Mouse (Mus musculus): ENCODE measurements around the gene Bag3.

Bag3 gene

DNA sequence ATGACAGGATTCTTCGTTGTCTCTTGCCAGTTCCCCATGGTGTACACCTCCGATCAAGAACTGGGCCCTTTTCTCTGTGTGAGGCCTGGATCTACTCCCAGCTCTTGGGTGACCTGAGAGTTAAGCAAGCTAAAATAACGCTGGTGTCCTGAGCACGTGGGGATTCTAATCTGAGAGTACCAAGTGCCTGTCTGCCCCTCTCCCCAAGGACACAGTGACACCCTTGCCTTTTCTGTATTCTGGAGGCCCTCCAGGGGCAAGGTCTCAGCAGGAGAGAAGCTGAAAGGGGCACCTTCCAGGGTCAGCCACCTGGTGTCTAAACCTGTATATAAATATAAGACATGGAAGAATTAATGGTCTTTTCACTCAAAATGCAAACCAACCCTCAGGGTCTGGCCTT, 14.3 kb downstream of the Bag3 start:
- no peak for DNase-seq (ENCODE audit: low spot score)

DNA sequence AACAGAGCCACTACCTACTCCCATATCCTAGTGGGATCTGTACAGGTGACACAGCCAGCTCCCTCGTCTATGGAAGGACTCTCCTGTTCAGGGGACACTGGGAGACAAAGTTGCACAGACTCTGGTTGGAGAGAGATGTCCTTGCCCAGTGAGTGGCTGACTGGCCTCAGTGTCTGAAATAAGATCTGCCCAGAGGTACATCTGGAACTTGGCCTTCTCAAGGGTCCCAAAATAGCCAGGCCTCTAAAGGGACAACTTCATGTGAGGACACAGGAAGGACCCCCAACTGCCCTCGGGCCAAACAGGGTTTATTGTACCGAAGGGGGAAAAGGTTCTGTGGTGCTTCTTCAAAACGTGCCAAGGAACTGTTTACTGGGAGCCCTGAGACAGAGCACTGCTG, 14.8 kb downstream of the Bag3 start:
- DNase-seq (ENCODE audit: low spot score): no peak

DNA sequence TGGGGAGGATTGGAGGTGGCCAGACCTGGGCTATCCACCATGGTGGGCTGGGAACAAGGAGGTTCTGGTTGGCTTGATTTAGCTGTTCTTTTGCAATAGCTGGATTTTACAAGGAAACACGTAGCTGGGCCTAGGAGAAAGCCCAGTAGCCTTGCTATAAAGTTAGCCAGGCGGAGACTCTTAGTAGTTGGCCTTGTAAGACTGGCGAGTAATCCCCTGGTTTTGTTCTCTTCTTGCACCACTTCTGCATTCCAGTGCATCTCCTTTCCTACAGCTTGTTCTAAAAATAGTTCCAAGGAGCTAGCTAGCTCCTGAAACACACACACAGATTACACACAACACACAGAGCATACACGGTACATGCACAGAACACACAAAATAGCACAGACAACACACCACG, 15.4 kb downstream of the Bag3 start:
- no peak for DNase-seq (ENCODE audit: low spot score)

DNA sequence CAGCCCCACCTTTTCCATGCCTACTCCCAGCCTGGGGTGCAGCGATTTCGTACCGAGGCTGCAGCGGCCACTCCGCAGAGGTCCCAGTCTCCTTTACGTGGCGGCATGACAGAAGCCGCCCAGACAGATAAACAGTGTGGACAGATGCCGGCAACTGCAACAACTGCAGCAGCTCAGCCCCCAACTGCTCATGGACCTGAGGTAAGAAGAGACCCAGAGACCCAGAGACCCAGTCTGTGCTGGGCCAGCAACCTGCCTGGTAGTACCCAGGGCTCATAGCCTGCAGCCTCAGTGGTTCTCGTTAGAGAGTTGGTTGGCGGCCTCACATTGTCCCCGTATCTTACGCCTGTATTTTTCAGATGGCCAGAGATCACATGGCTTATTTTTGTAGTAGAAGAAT, 16.7 kb downstream of the Bag3 start:
- no peak for DNase-seq (ENCODE audit: low spot score)

DNA sequence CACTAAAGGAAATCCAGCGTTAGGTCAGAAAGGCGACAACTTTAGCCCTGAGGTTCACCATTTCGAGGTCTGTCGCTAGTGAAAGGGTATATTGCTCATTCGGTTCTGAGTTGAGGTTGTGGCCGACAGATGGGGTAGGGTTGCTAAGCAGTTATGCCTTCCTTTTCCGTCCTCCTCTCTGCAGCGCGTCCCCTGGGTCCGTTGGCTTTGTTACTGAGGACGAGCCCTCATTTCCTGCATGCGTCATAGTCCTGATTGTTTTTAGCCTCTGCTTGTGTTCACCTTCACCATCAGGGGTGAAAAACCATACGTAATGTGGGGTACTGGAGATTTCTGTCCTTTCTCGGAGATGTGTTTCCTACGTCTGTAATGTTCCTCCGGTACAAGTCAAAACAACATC, 17.3 kb downstream of the Bag3 start:
- no peak for DNase-seq (ENCODE audit: low spot score)

DNA sequence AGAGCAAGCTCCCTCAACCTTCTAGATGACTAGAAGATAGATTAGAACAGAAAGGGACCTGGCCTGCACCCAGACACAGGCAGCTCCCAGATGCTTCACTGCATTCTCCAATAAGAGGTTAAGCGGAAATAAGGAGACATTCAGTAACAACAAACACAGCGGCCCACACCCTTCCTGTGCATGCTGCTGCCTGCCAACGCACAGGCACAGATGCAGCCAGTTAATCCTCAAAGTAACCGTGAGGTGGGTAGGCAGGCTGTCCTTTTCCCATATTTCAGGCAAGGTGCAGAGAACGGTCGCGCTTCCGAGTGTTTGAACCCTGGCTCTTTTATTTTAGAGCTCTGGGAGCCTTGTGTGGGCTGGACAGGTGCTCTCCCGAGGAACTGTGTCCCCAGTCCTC, 17.8 kb downstream of the Bag3 start:
- DNase-seq (ENCODE audit: low spot score): no peak

DNA sequence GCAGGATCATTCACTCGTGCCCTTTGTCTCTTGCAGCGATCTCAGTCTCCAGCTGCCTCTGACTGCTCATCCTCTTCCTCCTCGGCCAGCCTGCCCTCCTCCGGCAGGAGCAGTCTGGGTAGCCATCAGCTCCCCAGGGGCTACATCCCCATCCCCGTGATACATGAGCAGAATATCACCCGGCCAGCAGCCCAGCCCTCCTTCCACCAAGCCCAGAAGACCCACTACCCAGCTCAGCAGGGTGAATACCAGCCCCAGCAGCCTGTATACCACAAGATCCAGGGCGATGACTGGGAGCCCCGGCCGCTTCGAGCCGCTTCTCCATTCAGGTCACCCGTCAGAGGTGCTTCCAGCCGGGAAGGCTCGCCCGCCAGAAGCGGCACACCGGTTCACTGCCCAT, 18.4 kb downstream of the Bag3 start:
- DNase-seq (ENCODE audit: low spot score): no peak

DNA sequence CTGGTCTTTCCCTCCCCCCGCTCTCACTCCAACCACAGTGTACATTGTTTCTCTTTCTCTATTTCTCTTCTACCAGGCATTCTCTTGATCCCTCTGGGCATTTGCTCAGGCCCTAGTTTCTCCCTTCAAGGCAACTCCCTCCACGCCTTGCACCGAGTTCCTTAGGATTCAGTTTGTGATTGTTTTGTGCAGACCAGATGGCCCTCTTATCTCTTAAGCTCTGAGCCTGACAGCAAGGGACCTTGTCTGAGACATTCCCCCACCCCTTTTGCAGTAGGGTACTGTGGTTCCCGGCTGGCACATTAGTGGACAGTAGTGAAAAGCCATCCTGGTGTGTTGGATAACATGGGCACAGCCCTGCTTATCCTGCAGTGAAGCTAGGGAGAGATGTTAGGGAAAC, 19.1 kb downstream of the Bag3 start:
- no peak for DNase-seq (ENCODE audit: low spot score)

DNA sequence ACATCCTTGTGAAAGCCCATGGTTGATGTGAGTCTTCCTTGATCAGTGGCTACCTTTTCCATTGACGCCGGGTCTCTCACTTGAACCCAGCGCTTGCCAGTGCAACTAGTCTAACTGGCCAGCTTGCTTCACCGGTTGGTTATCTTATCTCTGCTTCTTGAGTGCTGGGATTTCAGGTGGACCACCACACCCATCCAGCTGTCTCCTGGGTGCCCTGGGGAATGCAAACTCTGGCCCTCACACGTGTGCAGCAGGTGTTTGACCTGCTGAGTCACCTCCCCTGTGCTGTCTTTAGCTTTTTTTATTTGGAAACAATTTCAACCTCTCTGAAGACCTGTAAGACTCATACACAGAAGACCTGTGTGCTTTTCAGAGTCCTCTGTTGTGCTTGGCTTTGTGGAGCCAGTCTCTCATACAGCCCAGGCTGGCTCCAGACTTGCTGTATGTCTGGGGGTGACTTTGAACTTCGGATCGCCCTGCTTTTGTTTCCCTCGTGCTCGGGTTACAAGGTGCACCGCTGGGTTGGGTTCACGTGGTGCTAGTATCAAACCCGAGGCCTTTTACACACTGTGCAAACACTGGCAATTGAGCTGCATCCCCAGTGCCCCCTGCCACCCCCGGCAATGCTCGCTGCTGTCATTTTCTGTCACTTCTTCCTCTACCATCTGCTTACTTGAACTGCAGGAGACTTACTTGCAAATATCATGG, 19.9 kb downstream of the Bag3 start:
- no peak for DNase-seq (ENCODE audit: low spot score)

DNA sequence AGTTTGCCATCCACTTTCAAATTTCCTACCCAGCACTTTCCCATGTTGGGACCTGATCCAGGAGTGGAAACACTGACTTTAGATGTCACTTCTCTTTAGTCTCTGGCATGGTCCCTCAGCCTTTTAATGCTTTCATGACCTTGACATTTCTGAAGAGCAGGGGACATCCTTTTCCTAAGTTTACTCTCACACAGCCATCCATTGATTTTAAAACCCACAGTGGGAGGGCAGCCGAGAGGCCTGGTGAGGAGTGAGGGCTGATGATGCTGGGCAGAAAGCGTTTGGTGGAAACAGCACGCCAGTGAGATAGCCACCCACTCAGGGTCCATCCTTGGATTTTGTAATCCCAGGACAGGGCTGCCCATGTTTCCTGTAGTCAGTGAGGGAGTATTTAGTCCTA, 20.5 kb downstream of the Bag3 start:
- no peak for DNase-seq (ENCODE audit: low spot score)

DNA sequence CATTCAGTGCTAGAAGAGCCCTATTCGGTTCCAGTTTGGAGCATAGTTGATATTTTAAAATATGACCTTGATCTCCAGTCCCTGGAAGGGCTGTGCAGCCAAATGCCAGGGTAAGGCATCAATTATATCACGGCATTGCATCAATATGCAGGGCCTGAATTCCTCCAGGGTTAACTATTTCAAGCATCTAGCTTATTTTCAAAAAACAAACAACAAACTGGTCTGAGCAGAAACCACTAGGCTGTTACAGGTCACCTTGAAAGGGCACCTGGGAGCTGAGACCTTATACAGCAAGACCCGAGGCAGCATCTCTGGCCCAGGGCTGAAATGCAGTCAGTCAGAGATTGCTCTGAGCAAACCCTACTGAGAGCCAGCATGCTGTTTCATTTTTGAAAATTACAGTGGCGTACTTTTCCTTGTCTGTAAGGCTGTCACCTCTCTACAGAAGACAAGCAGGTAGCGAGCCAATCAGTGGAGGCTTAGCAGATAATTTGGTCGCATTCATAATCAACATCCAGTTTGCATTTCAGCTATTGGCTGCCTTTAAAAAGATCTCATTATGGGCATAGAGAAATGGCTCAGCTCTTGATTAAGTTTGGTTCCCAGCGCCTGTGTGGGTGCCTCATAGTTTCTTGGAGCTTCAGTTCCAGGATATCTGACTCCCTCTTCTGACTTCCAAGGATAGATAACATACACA, 21.3 kb downstream of the Bag3 start:
- DNase-seq (ENCODE audit: low spot score): no peak

DNA sequence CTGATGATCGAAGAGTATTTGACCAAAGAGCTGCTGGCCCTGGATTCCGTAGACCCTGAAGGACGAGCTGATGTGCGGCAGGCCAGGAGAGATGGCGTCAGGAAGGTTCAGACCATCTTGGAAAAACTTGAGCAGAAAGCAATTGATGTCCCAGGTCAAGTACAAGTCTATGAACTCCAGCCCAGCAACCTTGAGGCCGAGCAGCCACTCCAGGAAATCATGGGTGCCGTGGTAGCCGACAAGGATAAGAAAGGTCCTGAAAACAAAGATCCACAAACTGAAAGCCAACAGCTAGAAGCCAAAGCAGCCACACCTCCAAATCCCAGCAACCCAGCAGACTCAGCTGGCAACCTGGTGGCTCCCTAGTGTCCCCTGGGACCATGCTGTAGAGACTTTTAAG, 22.6 kb downstream of the Bag3 start:
- no peak for DNase-seq (ENCODE audit: low spot score)

DNA sequence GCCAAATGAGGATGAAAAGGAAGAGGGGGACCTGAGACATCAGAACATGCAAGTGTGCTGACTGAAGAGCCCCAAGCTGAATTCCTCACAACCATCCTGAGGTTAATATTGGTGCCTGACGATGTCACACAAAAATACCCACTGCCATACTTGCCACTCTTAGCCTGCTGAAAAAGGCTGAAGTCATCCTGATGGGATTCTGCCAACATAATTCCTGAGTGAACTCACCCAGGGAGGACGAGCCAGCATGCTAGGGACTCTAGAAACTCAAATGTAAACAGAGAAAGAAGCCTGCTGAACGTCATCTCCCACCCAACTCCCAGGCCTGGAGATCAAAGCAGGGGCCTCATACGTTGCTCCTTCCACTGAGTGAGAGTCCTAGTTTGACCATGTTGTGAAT, 25.7 kb downstream of the Bag3 start:
- no peak for DNase-seq (ENCODE audit: low spot score)

DNA sequence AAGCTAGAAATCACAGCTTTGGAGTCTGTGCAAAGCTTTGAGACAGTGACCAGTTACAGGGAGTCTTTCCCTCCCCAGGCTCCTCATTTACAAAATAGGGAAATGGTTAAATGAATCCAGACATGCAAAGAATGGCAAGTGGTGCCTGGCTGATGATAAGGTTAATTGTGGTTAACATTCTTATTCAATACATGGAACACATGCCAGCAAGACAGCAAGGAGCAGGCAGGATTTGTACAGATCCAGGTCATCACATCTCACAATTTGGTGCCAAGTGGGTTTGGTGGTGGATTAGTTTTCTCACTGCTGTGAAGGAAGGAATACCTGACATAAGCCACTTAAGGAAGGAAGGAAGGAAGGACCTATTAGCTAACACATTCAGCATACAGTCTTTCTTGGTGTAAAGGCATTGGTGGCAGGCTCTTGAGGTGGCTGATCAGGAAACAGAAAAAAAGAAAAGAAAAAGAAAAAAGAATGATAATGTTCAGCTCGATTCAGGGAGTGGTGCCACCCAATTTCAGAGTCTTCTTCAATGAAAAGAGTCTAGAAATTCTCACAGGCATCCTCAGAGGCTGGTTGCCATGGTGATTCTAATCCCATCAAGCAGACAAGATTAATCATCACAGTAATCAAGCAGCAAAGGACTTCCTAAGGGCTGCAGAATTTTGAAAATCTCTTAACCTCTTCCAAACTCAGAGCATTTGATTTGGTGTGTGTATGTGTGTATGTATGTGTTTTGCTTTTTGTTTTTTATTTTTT, 27.1 kb downstream of the Bag3 start:
- no peak for DNase-seq (ENCODE audit: low spot score)

DNA sequence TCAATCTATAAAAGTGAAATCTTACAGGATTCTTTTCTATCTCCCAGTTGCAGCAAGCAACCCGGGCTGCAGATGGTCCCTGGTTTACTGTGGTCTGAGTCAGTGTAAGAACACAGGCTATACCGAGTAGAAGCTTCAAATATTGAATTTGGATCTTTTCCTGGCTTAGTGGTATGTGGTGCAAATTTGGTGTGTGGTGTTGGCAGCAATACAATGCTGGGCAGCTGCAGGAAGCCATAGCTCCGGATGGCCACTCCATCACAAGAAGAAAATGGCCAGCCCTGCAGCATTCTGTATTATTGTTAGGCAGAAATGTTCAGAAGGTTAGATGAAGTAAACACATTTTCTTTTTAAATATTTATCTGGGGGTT, 27.7 kb downstream of the Bag3 start:
- no peak for DNase-seq (ENCODE audit: low spot score)

DNA sequence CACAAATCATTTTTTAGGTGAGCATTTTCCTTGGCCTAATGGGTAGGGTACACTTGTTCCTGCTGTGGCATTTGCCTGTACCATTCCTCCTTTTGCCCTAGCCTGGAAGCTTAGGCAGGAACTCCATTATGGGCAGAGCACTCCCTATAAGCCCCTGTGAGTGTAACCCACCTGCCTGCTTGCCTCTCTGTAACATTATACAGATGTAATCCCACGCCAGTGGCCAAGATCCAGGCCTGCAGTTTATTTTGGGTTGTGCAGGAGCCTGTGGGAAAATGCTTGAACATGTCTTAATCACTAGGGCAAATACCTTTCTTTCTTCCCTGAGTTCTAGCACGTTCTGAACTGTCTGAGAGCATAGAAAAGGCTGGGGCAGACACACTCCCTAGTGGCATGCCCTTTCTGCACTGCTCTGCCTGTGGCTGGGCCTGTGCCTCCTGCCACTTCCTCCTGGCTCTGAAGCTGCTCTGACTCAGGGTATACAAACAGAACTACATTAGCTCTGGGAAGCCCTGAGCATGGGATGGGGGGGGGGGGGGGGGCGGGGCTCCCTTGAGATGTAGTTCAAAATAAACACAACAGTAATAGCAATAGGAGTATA, 29.8 kb downstream of the Bag3 start:
- no peak for DNase-seq (ENCODE audit: low spot score)

DNA sequence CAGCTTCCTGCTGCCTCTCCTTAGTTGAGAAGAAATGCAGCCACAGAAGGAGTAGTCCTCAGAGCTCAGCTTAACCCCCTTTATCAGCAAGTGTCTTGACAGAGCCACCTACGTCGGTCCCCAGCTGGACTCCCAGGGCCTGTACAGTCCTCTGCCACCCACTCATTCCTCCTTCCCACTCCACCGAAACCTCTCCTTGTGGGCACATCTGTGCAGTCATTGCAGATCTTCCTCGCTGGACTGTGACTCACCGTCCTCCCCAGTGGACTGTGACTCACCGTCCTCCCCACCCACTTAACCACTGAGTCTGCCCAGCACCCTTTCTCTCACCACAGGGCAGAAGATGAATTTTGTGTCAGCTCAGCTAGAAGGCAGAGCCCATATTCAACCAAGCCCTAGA, 31.1 kb downstream of the Bag3 start:
- DNase-seq (ENCODE audit: low spot score): no peak

DNA sequence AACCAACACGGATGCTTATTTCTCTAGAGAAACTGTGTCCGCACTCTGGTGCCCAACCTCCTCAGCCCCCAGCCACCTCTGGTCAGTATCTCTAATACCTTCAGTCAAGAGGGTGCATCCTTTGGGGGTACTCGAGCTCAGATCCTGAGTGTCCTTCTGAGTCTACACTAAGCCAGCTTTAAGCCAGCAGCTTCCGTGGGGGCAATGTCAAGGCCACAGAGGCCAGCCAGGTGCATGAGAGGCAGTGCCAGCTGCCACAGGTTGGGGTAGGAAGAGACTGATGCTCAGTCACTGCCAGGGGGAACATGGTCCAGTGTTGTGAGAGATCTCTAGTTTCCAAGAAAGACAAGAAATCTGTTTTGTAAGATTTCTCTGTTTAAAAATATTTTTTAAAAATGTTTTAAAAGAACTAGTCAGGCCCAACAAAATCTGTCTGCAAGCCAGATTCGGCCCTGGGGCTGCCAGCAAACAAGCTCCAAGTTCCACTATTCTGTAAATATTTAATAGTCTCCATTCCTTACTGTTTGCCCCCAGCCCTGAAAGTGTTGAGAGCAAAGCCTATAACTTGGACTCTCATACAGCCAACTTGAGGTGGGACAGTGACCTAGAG, 31.8 kb downstream of the Bag3 start:
- DNase-seq (ENCODE audit: low spot score): no peak

DNA sequence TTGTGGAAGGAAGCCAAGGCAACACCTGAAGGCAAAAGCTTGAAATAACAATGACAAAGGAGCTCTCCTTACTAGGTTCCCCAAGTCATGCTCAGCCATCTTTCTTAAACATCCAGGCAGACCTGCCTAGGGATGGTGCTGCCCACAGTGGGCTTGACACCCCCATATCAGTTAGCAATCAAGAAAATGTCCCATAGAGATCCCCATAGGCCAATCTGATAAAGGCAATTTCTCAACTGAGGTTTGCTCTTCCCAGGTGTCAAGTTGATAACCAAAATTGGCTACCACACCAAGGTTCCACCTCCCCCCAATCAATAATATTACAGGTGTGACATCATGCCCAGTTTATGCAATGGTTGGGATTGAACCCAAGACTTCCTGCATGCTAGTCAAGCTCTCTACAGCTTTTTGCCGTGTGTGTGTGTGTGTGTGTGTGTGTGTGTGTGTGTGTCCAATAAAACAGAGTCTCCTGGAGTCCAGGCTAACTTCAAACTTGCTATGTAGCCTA, 33.6 kb downstream of the Bag3 start:
- DNase-seq (ENCODE audit: low spot score): no peak

DNA sequence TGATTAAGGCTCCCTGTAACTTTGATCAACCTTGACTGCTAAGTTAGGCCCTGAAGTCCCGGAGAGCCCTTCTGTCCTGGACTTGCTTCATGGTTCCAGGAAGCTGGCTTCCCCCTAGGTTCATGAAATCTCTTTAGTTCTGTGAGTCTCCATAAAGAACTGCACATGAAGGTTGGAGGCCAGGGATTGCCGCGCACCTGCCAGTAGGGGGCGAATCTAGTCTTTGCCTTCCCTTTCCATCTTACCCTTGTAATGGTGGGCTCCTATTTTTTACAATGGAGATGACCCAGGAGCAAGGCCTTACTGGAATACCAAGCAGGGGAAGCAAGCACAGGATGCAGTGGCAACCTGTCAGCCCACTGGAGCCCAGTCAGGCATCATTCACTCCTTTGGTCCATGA, 40.0 kb downstream of the Bag3 start:
- no peak for DNase-seq (ENCODE audit: low spot score)

DNA sequence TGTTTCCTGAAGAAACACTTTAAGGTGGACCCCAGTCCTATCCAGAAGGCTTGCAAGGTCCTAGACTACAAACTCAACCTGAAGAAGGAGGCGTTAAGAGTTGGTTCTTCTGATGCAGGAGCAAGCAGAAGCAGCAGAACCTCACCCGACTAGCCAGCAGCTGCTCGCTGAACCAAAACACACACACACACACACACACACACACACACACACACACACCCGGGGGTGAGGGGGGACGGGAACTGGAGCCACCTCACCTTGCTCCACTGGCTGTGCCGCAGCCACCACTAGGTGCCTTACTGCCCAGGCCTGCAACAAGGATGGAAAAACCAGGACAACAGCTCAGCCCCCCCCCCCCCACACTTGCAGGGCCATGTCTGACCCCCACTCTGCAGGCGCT, 42.9 kb downstream of the Bag3 start:
- no peak for DNase-seq (ENCODE audit: low spot score)

DNA sequence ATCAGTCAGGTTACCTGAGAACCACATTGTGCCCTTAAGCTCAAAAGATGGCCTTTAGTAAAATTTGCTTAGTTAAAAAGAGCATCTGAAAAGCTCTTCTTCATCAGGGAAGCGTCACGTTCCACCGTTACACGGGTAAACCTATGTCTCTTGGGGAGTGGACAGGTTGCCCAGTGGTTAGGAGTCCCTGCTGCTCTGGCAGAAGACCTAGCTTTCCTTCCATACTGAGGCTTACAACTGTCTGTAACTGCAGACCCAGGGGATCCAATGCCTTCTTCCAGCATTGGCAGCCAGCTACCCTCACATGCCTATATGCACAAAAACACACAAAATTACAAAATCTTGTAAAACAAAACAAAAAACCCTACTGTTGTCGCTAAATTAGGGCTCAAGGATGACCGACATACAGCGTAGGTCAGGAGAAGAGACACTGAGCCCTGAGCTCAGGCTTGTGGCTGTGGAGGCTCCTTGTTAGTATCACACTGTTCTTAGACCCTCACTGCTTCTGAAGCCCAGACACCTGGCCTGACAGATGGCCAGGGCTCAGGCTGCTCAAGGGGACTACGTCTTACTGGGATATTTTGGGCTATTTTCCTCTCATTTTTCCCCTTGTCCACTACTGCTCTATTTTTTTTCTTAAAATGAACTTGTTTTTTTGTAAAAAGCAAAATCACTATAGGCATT, 44.3 kb downstream of the Bag3 start:
- no peak for DNase-seq (ENCODE audit: low spot score)

All from spleen, adult 12 weeks (tissue).